Mouse (Mus musculus) kidney, adult 2 months (tissue): Measurements from ENCODE around the gene Wbp2. TPM values are rescaled to one million over a fixed set of nuclear protein-coding genes. Genes with fewer than 3 reads are reported as not detected.

ENCODE experiments used
- DNase-seq: peaks from one replicate; pipeline ENCODE4 v3.0.0; 2021
- H3K27ac ChIP-seq: fragments of 200-500 bp; 2 replicates; pipeline ENCODE4 v1.5.1; 2012; ENCODE audit warnings: low read depth, low read length, control low read depth, inconsistent platforms; ENCODE audit not compliant: insufficient read depth
- H3K27me3 ChIP-seq: fragments of 200-500 bp; replicated peaks from 2 replicates; pipeline ENCODE4 v1.6.1; 2012; ENCODE audit warnings: mild to moderate bottlenecking, moderate library complexity, low read length, inconsistent platforms; ENCODE audit not compliant: control insufficient read depth, insufficient read depth
- H3K36me3 ChIP-seq: fragments of 200-500 bp; 2 replicates; pipeline ENCODE4 v1.6.1; 2012; ENCODE audit warnings: mild to moderate bottlenecking, moderate library complexity, low read length, inconsistent platforms; ENCODE audit not compliant: control insufficient read depth, insufficient read depth
- H3K4me1 ChIP-seq: fragments of 200-500 bp; 2 replicates; pipeline ENCODE4 v1.6.1; 2011; ENCODE audit warnings: low read length; ENCODE audit not compliant: control insufficient read depth, insufficient read depth
- H3K4me3 ChIP-seq: fragments of 200-500 bp; 2 replicates; pipeline ENCODE4 v1.5.1; 2011; ENCODE audit warnings: mild to moderate bottlenecking, low read depth, low read length, control low read depth; ENCODE audit not compliant: insufficient read depth
- CTCF ChIP-seq: fragments of 200-500 bp; conservative IDR thresholded peaks from 2 replicates; pipeline ENCODE4 v1.5.1; 2011; ENCODE audit warnings: low read depth, mild to moderate bottlenecking, control low read depth, low read length, moderate library complexity, mixed read lengths; ENCODE audit not compliant: insufficient read depth, insufficient read length
- POLR2A ChIP-seq: fragments of 200-500 bp; IDR thresholded peaks from one replicate; pipeline ENCODE4 v1.6.1; 2011; ENCODE audit warnings: low read depth, low read length, control low read depth
- whole genome bisulfite sequencing: fragments of 180-500 bp; shearing (Covaris S2); methylation state at CpG from one replicate; pipeline ENCODE4 v1.1.7; 2018; 5-methylcytosine and 5-hydroxymethylcytosine counted together
- polyA plus RNA-seq: library from polyadenylated mRNA; depleted of rRNA; stranded (reverse); fragments of >200 nt; gene quantifications from 2 replicates; pipeline ENCODE4 v1.2.3, GENCODE M21; 2012

The Wbp2 gene
- polyA plus RNA-seq, 1 experiment: 392 TPM

DNA sequence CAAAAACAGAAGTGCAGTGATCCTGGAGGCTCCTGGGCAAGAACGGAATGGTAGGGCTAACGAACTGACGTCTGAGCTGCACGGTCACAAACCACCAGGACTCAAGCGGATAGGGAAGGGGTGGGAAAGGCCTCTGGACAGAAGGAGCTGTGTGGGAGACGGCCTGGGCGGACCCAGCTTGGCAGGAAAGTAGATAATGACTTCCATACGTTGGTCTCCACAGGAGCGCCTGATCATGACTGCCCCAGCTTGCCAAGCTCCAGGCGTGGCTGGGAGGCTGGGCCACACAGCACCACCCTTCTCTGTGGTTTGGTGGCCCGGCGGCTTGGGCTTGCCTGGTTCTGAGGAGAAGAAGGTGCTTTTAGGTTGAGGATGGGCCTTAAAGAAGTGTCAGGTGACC is 30.4 kb upstream of the Wbp2 start:
- 78% methylated on average over 12 of the region's 12 CpGs for WGBS
- Histone ChIP-seq H3K27me3 (no peaks in the 10 kb centered on the region), H3K4me3 (no peak overlapping the region), H3K4me1 (no peaks in the 10 kb centered on the region), H3K27ac (no peak overlapping the region), H3K36me3 (no peaks in the 10 kb centered on the region)
- TF ChIP-seq CTCF (no peak), POLR2A (no peak)
- no peak for DNase-seq

DNA sequence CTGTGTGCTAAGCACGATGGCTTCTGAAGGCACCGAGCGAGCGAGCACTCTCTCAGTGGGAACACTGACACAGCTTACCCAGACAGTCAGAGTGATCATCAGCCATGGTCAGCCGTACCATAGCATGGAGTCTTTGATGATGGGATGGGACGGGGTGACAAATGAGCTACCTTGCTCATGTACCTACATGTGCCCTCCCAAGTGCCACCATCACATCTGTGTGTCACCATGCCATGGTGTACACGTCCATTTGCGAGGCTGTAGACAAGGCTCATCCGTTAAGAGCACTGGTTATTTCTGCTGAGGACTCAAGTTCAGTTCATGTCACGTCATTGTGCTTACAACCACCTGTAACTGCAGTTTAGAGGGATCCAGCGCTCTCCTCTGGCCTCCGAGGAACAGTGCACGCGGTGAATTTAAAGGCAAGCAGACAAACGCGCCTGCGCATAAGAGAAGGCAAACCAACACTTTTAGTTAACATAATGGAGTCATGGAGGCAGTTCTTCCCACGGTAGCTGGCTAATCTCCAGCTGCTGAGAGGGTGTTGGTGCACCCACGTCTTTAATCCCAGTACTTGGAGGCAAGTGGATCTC is 24.9 kb upstream of the Wbp2 start:
- no peak for TF ChIP-seq POLR2A
- no peak for TF ChIP-seq CTCF
- Histone ChIP-seq H3K36me3 (peaks cover 1% of the 10 kb centered on the region; the same call in 1 of the 2 replicates), H3K27me3 (no peaks in the 10 kb centered on the region), H3K4me3 (no peak overlapping the region), H3K27ac (no peak overlapping the region), H3K4me1 (peaks cover 16% of the 10 kb centered on the region; the same call in 1 of the 2 replicates)
- no peak for DNase-seq
- 93% methylated on average over 19 of the region's 19 CpGs for WGBS

DNA sequence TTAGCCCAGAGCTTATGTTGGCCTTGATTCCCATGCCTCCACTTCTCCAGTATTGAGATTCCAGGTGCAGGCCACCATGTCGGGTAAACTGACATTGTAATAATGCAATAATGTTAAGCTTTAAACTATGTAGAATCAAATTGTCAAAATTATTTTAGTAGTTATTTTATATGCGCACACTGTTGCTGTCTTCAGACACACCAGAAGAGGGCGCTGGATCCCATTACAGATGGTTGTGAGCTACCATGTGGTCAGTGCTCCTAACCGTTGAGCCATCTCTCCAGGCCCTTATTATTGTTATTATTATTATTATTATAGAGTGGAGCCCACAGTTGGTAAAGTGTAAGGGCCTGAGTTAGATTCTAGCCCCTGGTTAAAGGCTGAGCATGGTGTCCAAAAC is 24.3 kb upstream of the Wbp2 start:
- TF ChIP-seq POLR2A: no peak
- 0 out of 2 replicates have a peak, but pooled peaks have one; percentile 8 for TF ChIP-seq CTCF
- peaks cover 2% of the 10 kb centered on the region; the same call in 1 of the 2 replicates for H3K36me3 ChIP-seq
- H3K4me3 ChIP-seq: no peak overlapping the region
- 87% methylated on average over 4 of the region's 4 CpGs for WGBS
- peak overlapping the region; percentile 54 for H3K27ac ChIP-seq
- H3K27me3 ChIP-seq: no peaks in the 10 kb centered on the region
- no peak for DNase-seq
- H3K4me1 ChIP-seq: peaks cover 21% of the 10 kb centered on the region; the same call in 1 of the 2 replicates

DNA sequence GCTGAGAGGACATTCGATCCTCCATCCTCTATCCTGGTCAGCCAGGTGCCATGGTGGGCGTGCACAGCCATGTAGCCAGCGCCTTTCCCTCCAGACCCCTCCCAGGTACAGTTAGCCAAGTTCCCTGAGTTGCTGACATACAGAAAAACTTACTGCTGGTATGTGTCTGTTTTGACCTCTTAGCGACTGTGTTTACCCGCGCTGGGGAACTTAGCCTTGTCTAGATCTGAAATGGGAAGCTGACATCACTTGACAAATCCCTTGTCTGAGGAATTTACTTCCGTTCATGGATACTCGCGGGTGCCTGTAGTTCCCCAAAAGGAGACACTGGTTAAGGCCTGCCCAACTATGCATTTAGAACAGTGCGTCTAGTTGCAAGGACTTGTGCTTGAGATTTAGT is 23.7 kb upstream of the Wbp2 start:
- 11% methylated on average over 10 of the region's 10 CpGs for WGBS
- TF ChIP-seq CTCF (no peak), POLR2A (no peak)
- Histone ChIP-seq H3K4me1 (peaks cover 21% of the 10 kb centered on the region; the same call in 1 of the 2 replicates), H3K27ac (peak overlapping the region; percentile 91), H3K27me3 (no peaks in the 10 kb centered on the region), H3K4me3 (peak overlapping the region; percentile 90), H3K36me3 (peaks cover 2% of the 10 kb centered on the region; the same call in 1 of the 2 replicates)
- DNase-seq: peak; percentile 72

DNA sequence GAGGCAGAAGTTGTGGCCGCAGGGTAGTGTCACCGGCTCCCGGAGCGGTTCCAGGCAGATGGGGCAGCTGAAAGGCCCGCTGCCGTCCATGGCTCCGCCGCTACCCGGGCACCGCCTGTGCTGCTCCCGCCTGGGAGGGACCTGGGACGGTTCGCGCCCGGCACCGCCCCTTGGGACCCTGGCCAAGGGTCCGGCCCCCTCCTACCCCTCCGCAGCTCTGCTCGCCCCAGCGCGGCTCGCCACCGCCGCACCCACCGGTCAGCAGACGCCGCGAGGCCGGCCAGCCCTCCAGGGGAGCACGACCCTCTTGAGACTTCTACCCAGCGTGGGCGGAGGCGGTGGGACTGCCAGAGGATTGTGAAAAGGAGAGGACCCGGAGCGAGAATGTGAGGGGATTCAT is 23.3 kb upstream of the Wbp2 start:
- Histone ChIP-seq H3K4me3 (peak overlapping the region; percentile 90), H3K27me3 (no peaks in the 10 kb centered on the region), H3K27ac (peak overlapping the region; percentile 91), H3K36me3 (peaks cover 2% of the 10 kb centered on the region; the same call in 1 of the 2 replicates), H3K4me1 (peaks cover 23% of the 10 kb centered on the region; the same call in 1 of the 2 replicates)
- no peak for TF ChIP-seq CTCF
- TF ChIP-seq POLR2A: peak; percentile 82
- WGBS: 1% methylated on average over 35 of the region's 35 CpGs
- peak; percentile 93 for DNase-seq

DNA sequence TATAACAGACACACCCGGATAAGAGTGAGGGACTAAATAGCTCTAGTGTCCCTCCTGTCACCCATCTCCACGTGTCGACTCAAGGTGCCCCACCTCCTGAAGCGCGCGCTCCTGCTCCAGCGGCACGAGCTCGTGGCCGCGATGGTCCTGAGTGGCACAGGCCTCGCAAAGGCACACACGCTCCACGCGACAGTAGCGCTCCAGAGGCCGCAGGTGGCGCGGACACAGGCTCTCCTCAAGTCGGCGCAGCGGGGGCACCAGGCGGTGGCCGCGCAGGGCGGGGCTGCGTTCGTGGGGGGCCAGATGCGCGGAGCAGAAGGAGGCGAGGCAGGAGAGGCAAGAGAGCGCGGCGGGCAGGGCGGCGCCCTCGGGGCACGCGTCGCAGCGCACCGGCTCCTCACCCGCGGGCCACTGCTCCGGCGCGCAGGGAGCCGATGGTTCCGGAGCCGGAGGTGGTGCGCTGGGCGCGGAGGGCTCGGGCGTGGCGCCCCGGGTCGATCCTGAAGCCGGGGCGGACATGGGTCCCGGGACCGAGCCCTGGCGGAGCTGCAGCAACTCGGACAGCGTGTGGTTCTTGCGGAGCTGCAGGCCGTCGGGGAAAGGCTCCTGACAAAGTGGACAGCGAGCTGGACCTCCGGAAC is 22.8 kb upstream of the Wbp2 start:
- Histone ChIP-seq H3K27ac (peak overlapping the region; percentile 91), H3K4me3 (peak overlapping the region; percentile 90), H3K36me3 (peaks cover 2% of the 10 kb centered on the region; the same call in 1 of the 2 replicates), H3K4me1 (peaks cover 26% of the 10 kb centered on the region; the same call in 1 of the 2 replicates), H3K27me3 (no peaks in the 10 kb centered on the region)
- DNase-seq: peak; percentile 62
- under 1% methylated on average over 67 of the region's 70 CpGs for WGBS
- TF ChIP-seq POLR2A (peak; percentile 19), CTCF (0 out of 2 replicates have a peak, but pooled peaks have one; percentile 2)
